Mouse (Mus musculus) limb, embryonic 11.5 days (tissue): ENCODE data around the gene Mboat1. TPM values are rescaled to one million over a fixed set of nuclear protein-coding genes. Genes with fewer than 3 reads are reported as not detected.

ENCODE experiments used
- ATAC-seq: fragments of 200-750 bp; cut with Nextera tagmentation; 2 replicates; pipeline ENCODE4 v1.8.0; 2017; ENCODE audit warnings: low read depth; ENCODE audit not compliant: insufficient number of reproducible peaks, low FRiP score, low TSS enrichment
- DNase-seq: peaks from one replicate; pipeline ENCODE4 v3.0.0-alpha.2; 2015; ENCODE audit warnings: low spot score
- H3K27ac ChIP-seq: fragments of 300-500 bp; sonication (generic); replicated peaks from 2 replicates; pipeline ENCODE4 v1.5.1; 2014; ENCODE audit warnings: low read depth, mild to moderate bottlenecking, low read length
- H3K27me3 ChIP-seq: fragments of 300-500 bp; sonication (generic); 2 replicates; pipeline ENCODE4 v1.6.1; 2014; ENCODE audit warnings: mild to moderate bottlenecking, low read length, mixed read lengths; ENCODE audit not compliant: control insufficient read depth, insufficient read depth
- H3K36me3 ChIP-seq: fragments of 300-500 bp; sonication (generic); 2 replicates; pipeline ENCODE4 v1.6.1; 2014; ENCODE audit warnings: mild to moderate bottlenecking, low read length, moderate library complexity, mixed read lengths; ENCODE audit not compliant: control insufficient read depth, insufficient read depth
- H3K4me1 ChIP-seq: fragments of 300-500 bp; sonication (generic); 2 replicates; pipeline ENCODE4 v1.6.1; 2014; ENCODE audit warnings: low read length, mixed read lengths; ENCODE audit not compliant: control insufficient read depth, insufficient read depth
- H3K4me2 ChIP-seq: fragments of 300-500 bp; sonication (generic); 2 replicates; pipeline ENCODE4 v1.6.1; 2014; ENCODE audit warnings: low read depth, mild to moderate bottlenecking, moderate library complexity; ENCODE audit not compliant: severe bottlenecking
- H3K4me3 ChIP-seq: fragments of 300-500 bp; sonication (generic); 2 replicates; pipeline ENCODE4 v1.5.1; 2014; ENCODE audit warnings: low read depth, low read length
- H3K9ac ChIP-seq: fragments of 300-500 bp; sonication (generic); 2 replicates; pipeline ENCODE4 v1.6.1; 2014; ENCODE audit warnings: mild to moderate bottlenecking, low read length
- H3K9me3 ChIP-seq: fragments of 300-500 bp; sonication (generic); 2 replicates; pipeline ENCODE4 v1.6.1; 2016; ENCODE audit warnings: low read length; ENCODE audit not compliant: control insufficient read depth
- WGBS: fragments of 180-500 bp; shearing (Covaris S2); extraction: QIAGEN DNeasy Blood & Tissue Kit; methylation state at CpG from one replicate; pipeline ENCODE4 v1.1.7; 2014; 5-methylcytosine and 5-hydroxymethylcytosine counted together
- polyA plus RNA-seq: library from polyadenylated mRNA; unstranded; fragments of >200 nt; fragmentation: Nextera tagmentation; extraction: Ambion mirVana; gene quantifications from 2 replicates; pipeline ENCODE4 v1.2.1, GENCODE M21; 2014

Gene Mboat1
- polyA plus RNA-seq, 1 experiment from 2014 or later: 4.4 TPM

DNA sequence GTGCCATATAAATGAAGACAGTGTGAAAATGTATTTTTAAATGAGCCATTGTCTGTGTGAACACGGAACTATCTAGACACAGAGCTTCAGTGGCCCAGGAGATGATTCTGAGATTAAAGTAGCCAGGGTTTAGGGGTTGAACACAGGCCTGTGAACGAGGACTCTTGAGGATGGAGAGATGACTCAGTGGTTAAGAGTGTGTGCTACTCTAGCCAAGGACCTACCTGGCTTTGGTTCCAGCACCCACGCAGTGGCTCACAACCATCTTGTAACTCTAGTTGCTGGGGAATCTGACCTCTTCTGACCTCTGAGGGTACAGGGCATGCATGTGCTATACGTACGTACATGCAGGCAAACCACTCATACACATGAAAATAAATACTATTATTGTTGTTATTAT lies 3.9 kb downstream of the Mboat1 start:
- no peaks in the 10 kb centered on the region for H3K9me3 ChIP-seq
- H3K27me3 ChIP-seq: no peaks in the 10 kb centered on the region
- H3K9ac ChIP-seq: no peak overlapping the region
- no peaks in the 10 kb centered on the region for H3K36me3 ChIP-seq
- H3K27ac ChIP-seq: no peak overlapping the region
- WGBS: 91% methylated on average over 5 of the region's 5 CpGs
- ATAC-seq (no peak), DNase-seq (no peak)
- H3K4me3 ChIP-seq: no peak overlapping the region
- H3K4me1 ChIP-seq: no peaks in the 10 kb centered on the region
- no peak overlapping the region for H3K4me2 ChIP-seq

DNA sequence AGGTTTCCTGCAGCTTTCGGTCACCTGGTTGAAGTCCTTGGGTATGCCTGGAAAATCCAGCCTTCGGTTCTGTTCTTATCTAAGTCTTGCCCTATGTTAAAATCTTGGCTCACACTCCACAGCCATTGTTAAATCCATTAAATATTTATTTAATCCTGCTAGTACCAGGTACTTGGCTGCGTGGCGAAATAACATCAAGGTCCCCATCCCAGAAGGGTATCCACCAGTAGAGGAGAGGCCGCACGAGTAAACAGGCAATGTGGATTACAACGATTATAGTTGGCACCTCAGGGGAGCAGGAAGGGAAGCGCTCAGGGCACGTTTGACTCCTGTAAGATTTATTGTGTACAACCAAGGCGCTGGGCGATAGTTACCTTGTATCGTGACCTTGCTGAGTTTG lies 4.4 kb downstream of the Mboat1 start:
- no peak overlapping the region for H3K4me3 ChIP-seq
- H3K9me3 ChIP-seq: no peaks in the 10 kb centered on the region
- H3K4me1 ChIP-seq: no peaks in the 10 kb centered on the region
- no peak for ATAC-seq
- 84% methylated on average over 12 of the region's 12 CpGs for WGBS
- H3K36me3 ChIP-seq: no peaks in the 10 kb centered on the region
- H3K27me3 ChIP-seq: no peaks in the 10 kb centered on the region
- no peak overlapping the region for H3K4me2 ChIP-seq
- H3K9ac ChIP-seq: no peak overlapping the region
- H3K27ac ChIP-seq: no peak overlapping the region
- no peak for DNase-seq

DNA sequence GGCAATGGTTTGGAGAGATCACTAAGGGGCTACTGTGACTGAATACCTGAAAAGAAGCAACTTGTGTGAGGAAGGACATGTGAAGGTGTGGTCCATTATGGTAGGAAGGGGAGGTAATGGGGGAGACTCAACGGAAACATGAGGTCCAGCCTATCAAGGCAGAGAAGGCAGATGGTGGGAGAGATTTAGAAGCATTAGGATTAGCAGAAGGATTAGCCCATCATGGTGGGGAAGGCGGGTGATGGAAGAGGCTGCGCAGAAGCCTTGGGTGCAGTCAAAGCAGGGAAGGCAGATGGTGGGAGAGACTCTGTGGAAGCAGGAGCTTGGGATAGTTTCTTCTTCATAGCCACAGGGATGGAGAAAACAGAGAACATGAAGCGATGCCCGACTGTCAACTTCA lies 5.7 kb downstream of the Mboat1 start:
- DNase-seq (no peak), ATAC-seq (no peak)
- 93% methylated on average over 5 of the region's 5 CpGs for WGBS
- H3K4me3 ChIP-seq: no peak overlapping the region
- H3K4me2 ChIP-seq: no peak overlapping the region
- H3K9ac ChIP-seq: no peak overlapping the region
- no peaks in the 10 kb centered on the region for H3K36me3 ChIP-seq
- H3K4me1 ChIP-seq: no peaks in the 10 kb centered on the region
- H3K27me3 ChIP-seq: no peaks in the 10 kb centered on the region
- H3K9me3 ChIP-seq: no peaks in the 10 kb centered on the region
- H3K27ac ChIP-seq: no peak overlapping the region

DNA sequence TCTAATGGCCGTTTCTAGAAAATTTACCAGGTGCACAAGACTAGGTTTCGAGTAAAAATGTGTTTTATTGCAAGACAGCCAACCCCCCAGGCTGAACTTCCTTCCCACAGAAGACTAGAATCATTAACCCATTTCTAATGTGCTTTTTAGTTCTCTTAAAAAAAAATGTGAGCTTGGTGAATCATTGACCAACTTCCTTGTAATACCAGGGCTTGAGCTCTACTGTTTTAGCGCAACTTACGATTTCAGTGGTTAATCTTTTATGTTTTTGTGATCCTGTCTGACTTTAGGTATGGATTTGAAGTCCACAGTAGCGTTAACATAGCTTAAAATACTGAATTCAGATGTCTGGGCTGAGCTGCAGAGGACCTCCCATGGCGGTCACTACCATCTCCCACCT lies 10.2 kb downstream of the Mboat1 start:
- no peaks in the 10 kb centered on the region for H3K27me3 ChIP-seq
- DNase-seq: no peak
- no peaks in the 10 kb centered on the region for H3K36me3 ChIP-seq

GRCm38 (mm10) chr13:30154264-30154663 lies 18.0 kb downstream of the Mboat1 start:
- no peaks in the 10 kb centered on the region for H3K27me3 ChIP-seq
- H3K9me3 ChIP-seq: no peaks in the 10 kb centered on the region
- 87% methylated on average over 4 of the region's 4 CpGs for WGBS
- H3K4me2 ChIP-seq: no peak overlapping the region
- no peaks in the 10 kb centered on the region for H3K36me3 ChIP-seq
- ATAC-seq (no peak), DNase-seq (no peak)
- H3K4me1 ChIP-seq: no peaks in the 10 kb centered on the region
- no peak overlapping the region for H3K27ac ChIP-seq
- no peak overlapping the region for H3K9ac ChIP-seq
- H3K4me3 ChIP-seq: no peak overlapping the region

More for the DNA sequence above, 10.2 kb downstream of the Mboat1 start:
- H3K9me3 ChIP-seq: no peaks in the 10 kb centered on the region
- H3K4me1 ChIP-seq: no peaks in the 10 kb centered on the region
- no peak overlapping the region for H3K9ac ChIP-seq
- no peak overlapping the region for H3K4me2 ChIP-seq
- no peak for ATAC-seq
- no peak overlapping the region for H3K27ac ChIP-seq
- WGBS: 87% methylated on average over 6 of the region's 6 CpGs
- H3K4me3 ChIP-seq: no peak overlapping the region

- no peak overlapping the region for H3K4me3 ChIP-seq
- no peak overlapping the region for H3K27ac ChIP-seq
- H3K27me3 ChIP-seq: no peaks in the 10 kb centered on the region
- no peak overlapping the region for H3K4me2 ChIP-seq
- H3K9me3 ChIP-seq: no peaks in the 10 kb centered on the region
- H3K36me3 ChIP-seq: no peaks in the 10 kb centered on the region
- H3K4me1 ChIP-seq: no peaks in the 10 kb centered on the region
- DNase-seq: no peak
- ATAC-seq: no peak
- H3K9ac ChIP-seq: no peak overlapping the region
- WGBS: 89% methylated on average over 4 of the region's 4 CpGs
Measured at GRCm38 (mm10) chr13:30159626-30160025, 23.3 kb downstream of the Mboat1 start.

DNA sequence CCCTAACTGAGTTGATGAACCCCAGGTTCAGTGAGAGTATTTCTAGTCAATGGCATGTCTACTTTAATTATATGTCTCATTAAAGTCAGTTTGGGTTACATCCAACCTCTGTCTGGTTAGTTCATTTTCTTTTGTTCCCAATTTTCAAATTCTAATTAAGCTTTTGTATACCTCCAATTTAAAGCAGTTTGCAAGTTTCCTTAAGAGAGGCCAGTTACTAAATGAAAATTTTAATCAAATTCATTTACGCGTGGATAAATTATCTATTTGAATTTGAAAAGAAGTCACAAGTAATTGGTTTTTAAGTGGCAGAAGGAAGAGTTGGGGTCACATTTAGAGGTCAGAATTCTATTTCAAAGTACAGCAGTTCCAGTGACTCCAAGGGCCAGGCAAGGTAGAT lies 27.2 kb downstream of the Mboat1 start:
- ATAC-seq (no peak), DNase-seq (no peak)
- H3K27me3 ChIP-seq: no peaks in the 10 kb centered on the region
- no peaks in the 10 kb centered on the region for H3K36me3 ChIP-seq
- no peak overlapping the region for H3K4me3 ChIP-seq
- WGBS: 98% methylated on average over 2 of the region's 2 CpGs
- no peak overlapping the region for H3K27ac ChIP-seq
- H3K9ac ChIP-seq: no peak overlapping the region
- H3K4me1 ChIP-seq: no peaks in the 10 kb centered on the region
- no peaks in the 10 kb centered on the region for H3K9me3 ChIP-seq
- H3K4me2 ChIP-seq: no peak overlapping the region

DNA sequence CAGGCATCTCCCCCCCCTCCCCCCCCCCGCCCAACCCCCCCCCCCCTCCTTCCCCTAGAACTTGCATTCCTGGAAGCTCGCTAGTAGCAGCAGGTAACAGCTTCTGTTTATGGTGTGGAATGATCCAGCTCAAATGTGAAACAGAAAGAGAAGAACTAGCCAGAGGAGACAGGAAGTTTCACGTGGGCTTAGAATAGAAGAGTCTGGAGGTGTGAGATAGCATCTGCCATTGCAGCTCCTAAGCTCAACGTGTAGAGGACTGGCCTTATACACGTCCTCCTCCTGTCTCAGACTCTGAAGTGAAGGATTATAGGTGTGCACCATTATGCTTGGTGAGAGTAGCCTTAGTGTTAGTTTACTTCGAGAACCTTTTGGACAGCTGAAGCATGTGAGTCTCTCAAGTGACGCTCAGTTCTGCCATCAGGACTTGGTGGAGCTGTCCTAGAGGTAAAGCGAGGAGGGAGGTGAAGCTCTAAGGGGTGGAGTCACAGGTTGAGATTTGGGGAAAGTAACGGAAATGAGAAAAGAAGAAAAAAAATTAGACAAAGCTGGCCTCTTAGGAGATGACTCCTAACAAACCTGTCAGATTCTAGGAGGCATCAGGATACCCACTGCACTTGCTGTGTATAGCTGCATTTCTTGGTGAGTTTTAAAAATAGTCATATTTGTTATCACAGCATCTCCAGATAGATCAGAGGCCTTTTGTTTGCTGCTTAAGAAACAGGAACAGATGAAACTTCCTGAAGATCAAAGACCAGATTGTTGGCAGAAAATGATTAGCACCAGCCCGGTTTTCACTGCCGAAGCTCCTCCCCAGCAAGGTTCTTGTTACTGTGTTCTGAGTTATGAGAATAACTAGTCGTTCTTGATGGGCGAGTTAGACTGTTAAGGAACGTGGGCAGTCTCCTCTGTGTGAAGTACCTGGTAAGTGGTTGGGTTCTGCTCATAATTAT lies 30.1 kb downstream of the Mboat1 start:
- Histone ChIP-seq H3K9me3 (no peaks in the 10 kb centered on the region), H3K4me2 (no peak overlapping the region), H3K27me3 (no peaks in the 10 kb centered on the region), H3K9ac (no peak overlapping the region), H3K36me3 (no peaks in the 10 kb centered on the region), H3K4me1 (no peaks in the 10 kb centered on the region), H3K4me3 (no peak overlapping the region), H3K27ac (no peak overlapping the region)
- no peak for DNase-seq
- 65% methylated on average over 13 of the region's 14 CpGs for WGBS
- ATAC-seq: no peak
